In the genomic region with DNA sequence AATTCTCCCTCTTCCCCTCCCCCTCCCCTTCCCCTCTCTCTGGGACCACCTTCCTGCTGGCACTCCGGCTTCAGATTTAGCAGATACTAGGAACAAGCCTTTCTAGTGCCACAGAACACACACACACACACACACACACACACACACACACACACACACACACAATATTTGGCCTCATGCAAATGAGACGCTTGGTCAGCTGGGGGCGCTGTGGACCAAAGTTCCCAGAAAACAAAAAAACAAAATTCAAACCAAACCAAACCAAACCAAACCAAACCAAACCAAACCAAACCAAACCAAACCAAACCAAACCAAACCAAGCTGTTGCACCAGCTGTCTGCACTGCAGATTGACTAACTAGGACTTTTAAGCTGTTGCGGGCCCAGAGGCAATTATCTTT, we compare ENCODE assay signal across 9 mouse cellular contexts. TPM values are rescaled to one million over a fixed set of nuclear protein-coding genes. Genes with fewer than 3 reads are reported as not detected.
A peak's percentile ranks its signal among the peaks of the same experiment; 100 is the strongest.
DNase-seq lines count a peak whose midpoint lies in the region; ATAC-seq and TF ChIP-seq lines count a peak whose summit lies in the region.
"Had no signal": no experiment of that assay in that cellular context is flagged by ENCODE, and none has a peak within 500 bp of the region (broad histone marks: within the 10 kb centered on the region; RNA-seq: fewer than 3 reads in every experiment).

No protein-coding gene starts in this region.

- 71% methylated on average over 4 of the region's 4 CpGs for WGBS in kidney, adult 2 months
- 86% methylated on average over 4 of the region's 4 CpGs for WGBS in kidney, embryonic 14.5 days

- no peaks in the 10 kb centered on the region for H3K27me3 ChIP-seq in kidney, adult 2 months (replicated peaks; ENCODE audit: control insufficient read depth, insufficient read depth, low read length)
- peaks cover 15% of the 10 kb centered on the region for H3K27me3 ChIP-seq in kidney, embryonic 14.5 days (ENCODE audit: control insufficient read depth, insufficient read depth, low read length)
- peaks cover 79% of the 10 kb centered on the region for H3K27me3 ChIP-seq in CH12.LX (replicated peaks)
- H3K27me3 ChIP-seq in MEL (ENCODE audit: control insufficient read depth in 1 of 2, insufficient read depth in 2 of 2, low read length in 2 of 2) = peaks cover 7 to 11% of the 10 kb centered on the region in 2 experiments

- no peaks in the 10 kb centered on the region for H3K36me3 ChIP-seq in kidney, adult 2 months (ENCODE audit: control insufficient read depth, insufficient read depth, low read length)
- no peaks in the 10 kb centered on the region for H3K36me3 ChIP-seq in kidney, embryonic 14.5 days (ENCODE audit: control insufficient read depth, insufficient read depth, low read length)
- H3K36me3 ChIP-seq in CH12.LX (replicated peaks in 1 of 2; ENCODE audit: control insufficient read depth in 1 of 2, insufficient read depth in 1 of 2, low read length in 1 of 2) (no peaks in the 10 kb centered on the region), MEL (ENCODE audit: control insufficient read depth in 1 of 2, insufficient read depth in 2 of 2, low read length in 2 of 2) (no peaks in the 10 kb centered on the region)

- no peak for ATAC-seq in kidney, embryonic 14.5 days (ENCODE audit: low FRiP score, low TSS enrichment)
- no peak for ATAC-seq in megakaryocyte progenitor cell, adult 5-6 weeks (replicated peaks; ENCODE audit: poor library complexity)

- H3K9ac ChIP-seq in kidney, embryonic 14.5 days (ENCODE audit: low read depth, low read length) = no peak overlapping the region
- H3K9ac ChIP-seq in CH12.LX (ENCODE audit: insufficient read depth, low read depth) (no peak overlapping the region), MEL (ENCODE audit: control insufficient read depth, low read depth, low read length, poor library complexity, severe bottlenecking) (no peak overlapping the region)

- H3K79me2 ChIP-seq in CH12.LX (replicated peaks; ENCODE audit: control insufficient read depth, extremely low read depth, insufficient read depth, poor library complexity, severe bottlenecking) (no peaks in the 10 kb centered on the region), MEL (ENCODE audit: control insufficient read depth, insufficient read depth, low read length, poor library complexity) (no peaks in the 10 kb centered on the region)

- TF ChIP-seq CTCF in kidney, adult 2 months (conservative IDR thresholded peaks at IDR 0.05; ENCODE audit: insufficient read depth, insufficient read length, low read depth, low read length) = peak; percentile 44
- TF ChIP-seq CTCF in CH12.LX (conservative IDR thresholded peaks at IDR 0.05 in 1 of 2, IDR thresholded peaks at IDR 0.05 in 1 of 2; ENCODE audit: low read depth in 2 of 2, low read length in 2 of 2) = peak in 1 of 2 experiments; percentile 51; a peak in 2 of 4 replicates
- TF ChIP-seq CTCF in MEL (IDR thresholded peaks at IDR 0.05 in 2 of 3, conservative IDR thresholded peaks at IDR 0.05 in 1 of 3; ENCODE audit: control insufficient read depth in 1 of 3, insufficient read depth in 1 of 3, low read depth in 2 of 3, low read length in 3 of 3, poor library complexity in 1 of 3, severe bottlenecking in 1 of 3) = peak in 2 of 3 experiments; percentile 72; a peak in 4 of 6 replicates

- no peak overlapping the region for H3K4me2 ChIP-seq in kidney, embryonic 14.5 days (replicated peaks; ENCODE audit: low read depth, low read length)
- no peak overlapping the region for H3K4me2 ChIP-seq in CH12.LX (ENCODE audit: insufficient read depth, low read depth, poor library complexity, severe bottlenecking)

- in situ Hi-C loops in CH12.LX (cut with MboI; ENCODE audit: low pct_ligation_motif_present, low pct_unique_long_range_greater_than_20kb, low sequenced_read_pairs) = no loop called here

- dilution Hi-C loops in CH12.LX (cut with MboI; ENCODE audit: extremely low pct_ligation_motif_present, extremely low pct_unique_long_range_greater_than_20kb, low sequenced_read_pairs) = no loop called here

- TF ChIP-seq RAD21 in CH12.LX (IDR thresholded peaks at IDR 0.05; ENCODE audit: low read depth, low read length) (peak; percentile 37), MEL (IDR thresholded peaks at IDR 0.05; ENCODE audit: low read depth, low read length) (peak; percentile 65)

- no peak for TF ChIP-seq POLR2A in kidney, adult 2 months (IDR thresholded peaks at IDR 0.05; ENCODE audit: low read depth, low read length)
- TF ChIP-seq POLR2A in CH12.LX (IDR thresholded peaks at IDR 0.05; ENCODE audit: low read depth, low read length) (no peak), MEL (IDR thresholded peaks at IDR 0.05; ENCODE audit: control insufficient read depth in 1 of 2, insufficient read depth in 1 of 2, low read depth in 1 of 2, low read length in 2 of 2, poor library complexity in 1 of 2) (no peak)

- no peaks in the 10 kb centered on the region for H3K9me3 ChIP-seq in kidney, embryonic 14.5 days (ENCODE audit: control insufficient read depth, low read length)
- H3K9me3 ChIP-seq in CH12.LX (replicated peaks; ENCODE audit: low read length) = peaks cover 7% of the 10 kb centered on the region
- no peaks in the 10 kb centered on the region for H3K9me3 ChIP-seq in MEL (replicated peaks; ENCODE audit: insufficient read depth, low read length)

- no peak overlapping the region for H3K4me3 ChIP-seq in kidney, adult 2 months (ENCODE audit: insufficient read depth, low read depth, low read length)
- H3K4me3 ChIP-seq in kidney, embryonic 14.5 days (ENCODE audit: low read length) = no peak overlapping the region
- H3K4me3 ChIP-seq in CH12.LX (replicated peaks in 1 of 3; ENCODE audit: low read depth in 2 of 3, low read length in 2 of 3, poor library complexity in 1 of 3) = no peak overlapping the region
- no peak overlapping the region for H3K4me3 ChIP-seq in MEL (ENCODE audit: control insufficient read depth in 1 of 2, insufficient read depth in 1 of 2, low read depth in 2 of 2, low read length in 2 of 2)

- TF ChIP-seq EP300 in CH12.LX (IDR thresholded peaks at IDR 0.05; ENCODE audit: low read length) (no peak), MEL (IDR thresholded peaks at IDR 0.05; ENCODE audit: low read depth in 1 of 2, low read length in 2 of 2) (no peak)

- H3K27ac ChIP-seq in kidney, adult 2 months (ENCODE audit: insufficient read depth, low read depth, low read length) = no peak overlapping the region
- H3K27ac ChIP-seq in kidney, embryonic 14.5 days (ENCODE audit: low read depth, low read length) = no peak overlapping the region
- H3K27ac ChIP-seq in CH12.LX (ENCODE audit: insufficient read depth, low read depth) (no peak overlapping the region), MEL (ENCODE audit: control insufficient read depth, low read depth, low read length) (no peak overlapping the region)

- peak; percentile 17 for DNase-seq in kidney, adult 2 months
- DNase-seq in CH12.LX (ENCODE audit: extremely low read depth) (no peak), MEL (ENCODE audit: low read depth, low spot score) (peak; percentile 28)
- peak; percentile 67 to 80 for DNase-seq in cerebellum, postnatal 25 days
- no peak for DNase-seq in layer of hippocampus, adult 18-20 months (ENCODE audit: low spot score in 2 of 2)
- DNase-seq: heart, adult 11 months had no signal

- no peaks in the 10 kb centered on the region for H3K4me1 ChIP-seq in kidney, adult 2 months (ENCODE audit: control insufficient read depth, insufficient read depth, low read length)
- H3K4me1 ChIP-seq in kidney, embryonic 14.5 days (ENCODE audit: control insufficient read depth, insufficient read depth, low read length) = 0 out of 2 replicates have a peak, but pooled peaks cover 5% of the 10 kb centered on the region
- peaks cover 0 to 3% of the 10 kb centered on the region in 2 experiments; a peak in 1 of 4 replicates for H3K4me1 ChIP-seq in CH12.LX (ENCODE audit: control insufficient read depth in 1 of 2, insufficient read depth in 2 of 2)
- H3K4me1 ChIP-seq in MEL (ENCODE audit: control insufficient read depth in 1 of 2, insufficient read depth in 2 of 2, low read length in 2 of 2) = no peaks in the 10 kb centered on the region

TF ChIP-seq in CH12.LX, 34 proteins besides CTCF, POLR2A, EP300 and RAD21:
- TF ChIP-seq SMC3 (IDR thresholded peaks at IDR 0.05; ENCODE audit: low read depth, low read length) (peak; percentile 17), CHD2 (IDR thresholded peaks at IDR 0.05; ENCODE audit: low read length) (no peak), KAT2A (IDR thresholded peaks at IDR 0.05; ENCODE audit: insufficient replicate concordance, low read length) (no peak), ELF1 (IDR thresholded peaks at IDR 0.05; ENCODE audit: low read depth, low read length) (no peak)

TF ChIP-seq in MEL, 35 proteins besides CTCF, POLR2A, EP300 and RAD21:
- TF ChIP-seq ZKSCAN1 (IDR thresholded peaks at IDR 0.05; ENCODE audit: low read depth, low read length) (no peak), ZMIZ1 (IDR thresholded peaks at IDR 0.05; ENCODE audit: low read depth, low read length) (no peak), TBP (IDR thresholded peaks at IDR 0.05; ENCODE audit: low read depth, low read length) (no peak), MAX (IDR thresholded peaks at IDR 0.05; ENCODE audit: low read length) (no peak), TAL1 (IDR thresholded peaks at IDR 0.05; ENCODE audit: low read length) (no peak), SMC3 (IDR thresholded peaks at IDR 0.05; ENCODE audit: low read depth, low read length) (peak; percentile 69), ZC3H11A (IDR thresholded peaks at IDR 0.05; ENCODE audit: low read depth, low read length) (peak; percentile 77), POLR2AphosphoS5 (IDR thresholded peaks at IDR 0.05; ENCODE audit: borderline replicate concordance, low read depth, low read length) (no peak), ETS1 (IDR thresholded peaks at IDR 0.05; ENCODE audit: low read depth, low read length) (no peak), MAZ (IDR thresholded peaks at IDR 0.05; ENCODE audit: low read depth, low read length) (no peak)
TF ChIP-seq in MEL: peak in this region for 2.

RNA-seq across cellular contexts. Expression of a gene that starts 4.5 kb away (rescaled TPM):
- polyA plus RNA-seq in kidney, adult 2 months (2012; rRNA removed) = 1.6 and 2.0 TPM in 2 replicates
- polyA plus RNA-seq in kidney, embryonic 14.5 days (2014; fragmentation: Nextera tagmentation; extraction: Ambion mirVana) = 2.6 and 4.6 TPM in 2 replicates
- total RNA-seq in CH12.LX (2012; rRNA removed) (not detected in 2 replicates), CH12.LX (2014; rRNA removed) (not detected in 2 replicates), MEL (2012; rRNA removed) (not detected in 2 replicates)
- polyA plus RNA-seq in CH12.LX (2012; ENCODE audit: insufficient read length, low read depth) (not detected in 2 replicates), MEL (2012; ENCODE audit: insufficient read depth in 1 of 2, insufficient read length in 2 of 2, low read depth in 1 of 2, low replicate concordance in 2 of 2, missing spikeins in 1 of 2) (not detected)
- 100 to 1,000 TPM; 141 to 158 TPM for total RNA-seq in layer of hippocampus, adult 18-20 months (2021)
- total RNA-seq in megakaryocyte progenitor cell, adult 5-6 weeks (2015) = not detected in 2 replicates
- total RNA-seq in megakaryocyte progenitor cell, adult 5-6 weeks (2017) = not detected in 2 replicates
- total RNA-seq: common myeloid progenitor, adult 5-6 weeks had no signal

Comparison
In these comparisons a context has a peak if more than half of its experiments do, and no peak if none do; other contexts are left out.
1. DNase-seq: peak in kidney, adult 2 months (single experiment), MEL (single experiment) and cerebellum, postnatal 25 days (2 of 2); none in CH12.LX (single experiment) and layer of hippocampus, adult 18-20 months (0 of 2).
2. RNA of a gene that starts 4.5 kb away (total RNA-seq): 141 to 158 TPM in layer of hippocampus, adult 18-20 months; not detected in CH12.LX, not detected in MEL and not detected in megakaryocyte progenitor cell, adult 5-6 weeks; every median in the first group is over 100 times any median in the second.